Mouse (Mus musculus): ENCODE measurements around the gene A730015C16Rik. TPM values are rescaled to one million over a fixed set of nuclear protein-coding genes. Genes with fewer than 3 reads are reported as not detected.

Gene A730015C16Rik
- 0.17 TPM for polyA plus RNA-seq (2012; fragmentation: generic; extraction: Trizol)

DNA sequence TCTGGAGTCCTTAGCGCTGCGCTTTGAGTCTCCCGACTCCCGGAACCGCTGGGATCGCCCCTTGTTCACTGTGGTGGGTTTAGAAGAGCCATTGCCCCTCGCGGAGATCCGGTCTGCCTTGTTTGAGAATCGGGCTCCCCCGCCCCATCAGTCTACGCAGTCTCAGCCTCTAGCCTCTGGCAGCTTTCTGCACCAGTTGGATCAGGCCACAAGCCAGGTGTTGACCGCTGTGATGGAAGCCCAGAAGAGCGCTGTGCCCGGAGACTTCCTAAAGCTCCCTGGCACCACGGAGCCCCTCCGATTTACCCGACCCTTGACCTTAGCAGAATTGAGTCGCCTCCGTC lies at the start of gene A730015C16Rik:
Gene A730015C16Rik (minus strand): TSS at position 115 of the 344 bp plus-strand sequence.
- peak within 1 kb of the TSS; percentile 72 for H3ac ChIP-seq (ENCODE audit: control insufficient read depth, insufficient read length)
- no peaks in the 10 kb centered on the region for H3K27me3 ChIP-seq (ENCODE audit: control insufficient read depth, insufficient read depth, insufficient read length)
- peaks cover 16% of the 10 kb centered on the region for H3K79me2 ChIP-seq (ENCODE audit: control insufficient read depth, insufficient read depth)
- TF ChIP-seq MAX (IDR thresholded peaks at IDR 0.05; ENCODE audit: low read depth) (no peak), MYOD1 (IDR thresholded peaks at IDR 0.05; ENCODE audit: control insufficient read depth in 1 of 3, insufficient read length in 2 of 3, low read depth in 2 of 3) (no peak), TCF3 (IDR thresholded peaks at IDR 0.05; ENCODE audit: insufficient read length, low read depth) (no peak), REST (IDR thresholded peaks at IDR 0.05; ENCODE audit: insufficient read depth, insufficient read length) (no peak), TCF12 (IDR thresholded peaks at IDR 0.05; ENCODE audit: insufficient read depth, poor library complexity, severe bottlenecking) (no peak), USF1 (IDR thresholded peaks at IDR 0.05; ENCODE audit: low read depth) (no peak), CEBPB (IDR thresholded peaks at IDR 0.05; ENCODE audit: insufficient read depth, poor library complexity, severe bottlenecking) (no peak), POLR2A (IDR thresholded peaks at IDR 0.05; ENCODE audit: insufficient read length, low read depth) (no peak), MYOG (IDR thresholded peaks at IDR 0.05; ENCODE audit: control insufficient read depth in 1 of 3, insufficient read depth in 1 of 3, insufficient read length in 2 of 3, low read depth in 2 of 3) (no peak), POLR2AphosphoS2 (IDR thresholded peaks at IDR 0.05; ENCODE audit: insufficient read length, low read depth) (no peak), SRF (IDR thresholded peaks at IDR 0.05; ENCODE audit: control insufficient read depth, insufficient read length, low read depth) (no peak), E2F4 (IDR thresholded peaks at IDR 0.05; ENCODE audit: insufficient read depth) (no peak)
- peak within 1 kb of the TSS; percentile 94 for H3K4me2 ChIP-seq (ENCODE audit: low read depth)
- H3K4me3 ChIP-seq, result peak within 1 kb of the TSS; percentile 47
- H3K36me3 ChIP-seq (ENCODE audit: control insufficient read depth, insufficient read depth), result no peaks in the 10 kb centered on the region

GRCm38 (mm10) chr4:108890876-108891275 lies 42.5 kb upstream of the A730015C16Rik start:
- Histone ChIP-seq H3K79me2 (ENCODE audit: control insufficient read depth, insufficient read depth) (no peaks in the 10 kb centered on the region), H3K4me3 (no peak overlapping the region), H3ac (ENCODE audit: control insufficient read depth, insufficient read length) (no peak overlapping the region), H3K4me2 (ENCODE audit: low read depth) (no peak overlapping the region), H3K36me3 (ENCODE audit: control insufficient read depth, insufficient read depth) (no peaks in the 10 kb centered on the region), H3K27me3 (ENCODE audit: control insufficient read depth, insufficient read depth, insufficient read length) (no peaks in the 10 kb centered on the region)
- TF ChIP-seq MYOG (IDR thresholded peaks at IDR 0.05; ENCODE audit: control insufficient read depth in 1 of 3, insufficient read depth in 1 of 3, insufficient read length in 2 of 3, low read depth in 2 of 3) (no peak), E2F4 (IDR thresholded peaks at IDR 0.05; ENCODE audit: insufficient read depth) (no peak), CEBPB (IDR thresholded peaks at IDR 0.05; ENCODE audit: insufficient read depth, poor library complexity, severe bottlenecking) (no peak), POLR2AphosphoS2 (IDR thresholded peaks at IDR 0.05; ENCODE audit: insufficient read length, low read depth) (no peak), TCF3 (IDR thresholded peaks at IDR 0.05; ENCODE audit: insufficient read length, low read depth) (no peak), TCF12 (IDR thresholded peaks at IDR 0.05; ENCODE audit: insufficient read depth, poor library complexity, severe bottlenecking) (no peak), USF1 (IDR thresholded peaks at IDR 0.05; ENCODE audit: low read depth) (no peak), MAX (IDR thresholded peaks at IDR 0.05; ENCODE audit: low read depth) (no peak), MYOD1 (IDR thresholded peaks at IDR 0.05; ENCODE audit: control insufficient read depth in 1 of 3, insufficient read length in 2 of 3, low read depth in 2 of 3) (no peak), SRF (IDR thresholded peaks at IDR 0.05; ENCODE audit: control insufficient read depth, insufficient read length, low read depth) (no peak), REST (IDR thresholded peaks at IDR 0.05; ENCODE audit: insufficient read depth, insufficient read length) (no peak), POLR2A (IDR thresholded peaks at IDR 0.05; ENCODE audit: insufficient read length, low read depth) (no peak)

DNA sequence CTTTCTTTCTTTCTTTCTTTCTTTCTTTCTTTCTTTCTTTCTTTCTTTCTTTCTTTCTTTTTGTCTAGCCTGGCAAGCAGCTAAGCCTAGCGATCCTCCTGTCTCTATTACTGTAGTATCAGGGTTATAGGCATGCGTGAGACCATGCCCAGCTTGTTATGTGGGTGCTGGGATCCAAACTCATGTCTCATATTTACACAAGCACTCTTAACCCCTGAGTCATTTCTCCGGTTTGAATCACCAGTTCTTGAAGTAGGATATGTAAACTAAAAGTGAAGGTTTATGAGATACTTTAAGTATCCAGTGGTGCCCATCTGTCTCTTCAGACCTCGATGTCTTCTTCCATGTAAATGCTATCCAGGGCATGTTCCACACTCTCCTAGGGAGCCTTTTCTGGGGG lies 39.0 kb upstream of the A730015C16Rik start:
- TF ChIP-seq SRF (IDR thresholded peaks at IDR 0.05; ENCODE audit: control insufficient read depth, insufficient read length, low read depth) (no peak), POLR2AphosphoS2 (IDR thresholded peaks at IDR 0.05; ENCODE audit: insufficient read length, low read depth) (no peak), MYOG (IDR thresholded peaks at IDR 0.05; ENCODE audit: control insufficient read depth in 1 of 3, insufficient read depth in 1 of 3, insufficient read length in 2 of 3, low read depth in 2 of 3) (no peak), TCF3 (IDR thresholded peaks at IDR 0.05; ENCODE audit: insufficient read length, low read depth) (no peak), CEBPB (IDR thresholded peaks at IDR 0.05; ENCODE audit: insufficient read depth, poor library complexity, severe bottlenecking) (no peak), E2F4 (IDR thresholded peaks at IDR 0.05; ENCODE audit: insufficient read depth) (no peak), MYOD1 (IDR thresholded peaks at IDR 0.05; ENCODE audit: control insufficient read depth in 1 of 3, insufficient read length in 2 of 3, low read depth in 2 of 3) (no peak), USF1 (IDR thresholded peaks at IDR 0.05; ENCODE audit: low read depth) (no peak), REST (IDR thresholded peaks at IDR 0.05; ENCODE audit: insufficient read depth, insufficient read length) (no peak), TCF12 (IDR thresholded peaks at IDR 0.05; ENCODE audit: insufficient read depth, poor library complexity, severe bottlenecking) (no peak), POLR2A (IDR thresholded peaks at IDR 0.05; ENCODE audit: insufficient read length, low read depth) (no peak), MAX (IDR thresholded peaks at IDR 0.05; ENCODE audit: low read depth) (no peak)
- Histone ChIP-seq H3K27me3 (ENCODE audit: control insufficient read depth, insufficient read depth, insufficient read length) (no peaks in the 10 kb centered on the region), H3K36me3 (ENCODE audit: control insufficient read depth, insufficient read depth) (no peaks in the 10 kb centered on the region), H3K4me2 (ENCODE audit: low read depth) (peak overlapping the region; percentile 64), H3ac (ENCODE audit: control insufficient read depth, insufficient read length) (no peak overlapping the region), H3K79me2 (ENCODE audit: control insufficient read depth, insufficient read depth) (no peaks in the 10 kb centered on the region), H3K4me3 (no peak overlapping the region)

DNA sequence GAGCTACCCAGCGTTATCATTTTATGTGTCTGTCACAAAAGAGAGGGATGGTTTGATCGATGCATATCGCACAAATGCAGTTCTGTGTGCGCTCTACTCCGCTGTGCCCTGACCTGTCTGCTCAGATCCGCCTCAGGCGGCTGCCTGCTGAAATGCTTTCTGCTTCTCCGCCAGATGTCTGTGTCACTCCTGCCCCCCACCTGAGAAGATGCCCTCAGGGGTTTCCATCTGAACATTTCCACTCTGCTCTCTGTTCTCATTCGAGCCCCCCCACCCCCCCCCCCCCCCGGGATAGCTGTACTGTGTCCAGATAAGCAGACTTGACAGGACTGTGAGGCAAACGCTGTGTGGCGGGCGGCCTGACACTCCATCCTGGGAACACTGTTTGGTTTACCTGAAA lies 35.4 kb upstream of the A730015C16Rik start:
- Histone ChIP-seq H3K4me3 (no peak overlapping the region), H3K4me2 (ENCODE audit: low read depth) (no peak overlapping the region), H3K36me3 (ENCODE audit: control insufficient read depth, insufficient read depth) (no peaks in the 10 kb centered on the region), H3ac (ENCODE audit: control insufficient read depth, insufficient read length) (no peak overlapping the region), H3K27me3 (ENCODE audit: control insufficient read depth, insufficient read depth, insufficient read length) (no peaks in the 10 kb centered on the region), H3K79me2 (ENCODE audit: control insufficient read depth, insufficient read depth) (no peaks in the 10 kb centered on the region)
- TF ChIP-seq POLR2A (IDR thresholded peaks at IDR 0.05; ENCODE audit: insufficient read length, low read depth), result no peak
